Mouse (Mus musculus) myocyte (in vitro differentiated cells): ENCODE results near the gene Nrp2.

Experiments
- E2F4 ChIP-seq: IDR thresholded peaks from one replicate; pipeline ENCODE4 v1.6.1; 2011; ENCODE audit warnings: mild to moderate bottlenecking, control low read depth, moderate library complexity; ENCODE audit not compliant: insufficient read depth
- MAX ChIP-seq: IDR thresholded peaks from one replicate; pipeline ENCODE4 v1.6.1; 2011; ENCODE audit warnings: low read depth, mild to moderate bottlenecking, control low read depth
- MYOD1 ChIP-seq, 3 experiments: IDR thresholded peaks; one replicate each; pipeline ENCODE4 v1.6.1; 2011; ENCODE audit warnings: control low read depth in 2 of 3, low read depth in 2 of 3, mild to moderate bottlenecking in 2 of 3, moderate library complexity in 1 of 3; ENCODE audit not compliant: insufficient read length in 2 of 3, control insufficient read depth in 1 of 3
- MYOG ChIP-seq, 3 experiments: IDR thresholded peaks; one replicate each; pipeline ENCODE4 v1.6.1; 2011; ENCODE audit warnings: control low read depth in 2 of 3, low read depth in 2 of 3, mild to moderate bottlenecking in 2 of 3; ENCODE audit not compliant: insufficient read length in 2 of 3, control insufficient read depth in 1 of 3, insufficient read depth in 1 of 3
- POLR2A ChIP-seq: IDR thresholded peaks from one replicate; pipeline ENCODE4 v1.6.1; 2011; ENCODE audit warnings: low read depth, mild to moderate bottlenecking, control low read depth, moderate library complexity; ENCODE audit not compliant: insufficient read length
- POLR2AphosphoS2 ChIP-seq: IDR thresholded peaks from one replicate; pipeline ENCODE4 v1.6.1; 2011; ENCODE audit warnings: low read depth, control low read depth; ENCODE audit not compliant: insufficient read length
- REST ChIP-seq: IDR thresholded peaks from one replicate; pipeline ENCODE4 v1.6.1; 2011; ENCODE audit warnings: mild to moderate bottlenecking, control low read depth, moderate library complexity; ENCODE audit not compliant: insufficient read depth, insufficient read length
- SRF ChIP-seq: IDR thresholded peaks from one replicate; pipeline ENCODE4 v1.6.1; 2011; ENCODE audit warnings: low read depth; ENCODE audit not compliant: control insufficient read depth, insufficient read length
- TCF12 ChIP-seq: IDR thresholded peaks from one replicate; pipeline ENCODE4 v1.6.1; 2011; ENCODE audit warnings: mild to moderate bottlenecking, control low read depth; ENCODE audit not compliant: poor library complexity, insufficient read depth, severe bottlenecking
- TCF3 ChIP-seq: IDR thresholded peaks from one replicate; pipeline ENCODE4 v1.6.1; 2011; ENCODE audit warnings: low read depth, control low read depth; ENCODE audit not compliant: insufficient read length
- USF1 ChIP-seq: IDR thresholded peaks from one replicate; pipeline ENCODE4 v1.6.1; 2011; ENCODE audit warnings: low read depth, mild to moderate bottlenecking, control low read depth, moderate library complexity

DNA sequence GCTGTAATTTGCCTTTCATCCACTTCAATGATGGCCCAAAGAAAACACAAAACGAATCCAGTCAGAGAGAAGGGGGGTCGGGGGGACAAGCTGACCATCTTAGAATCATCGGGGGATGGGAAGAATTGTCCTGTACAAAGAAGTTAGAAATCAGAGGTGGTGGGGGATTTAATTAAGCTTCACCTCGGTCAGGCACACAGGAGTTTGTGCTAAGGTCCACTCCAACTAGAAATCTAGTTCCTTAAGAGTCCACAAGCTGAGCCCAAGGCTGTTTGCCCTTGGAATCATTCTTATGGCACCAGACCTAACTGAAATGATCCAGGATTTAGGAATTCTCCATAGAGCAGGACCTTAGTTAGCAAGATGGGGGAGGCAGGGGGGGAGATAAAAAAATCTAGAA lies 98.3 kb downstream of the Nrp2 start:
- TF ChIP-seq POLR2A, result no peak
- no peak for TF ChIP-seq MYOG (IDR thresholded peaks at IDR 0.05; ENCODE audit: control insufficient read depth in 1 of 3, insufficient read depth in 1 of 3, insufficient read length in 2 of 3, low read depth in 2 of 3)
- TF ChIP-seq USF1, result no peak
- TF ChIP-seq TCF12, result no peak
- TF ChIP-seq SRF, result no peak
- no peak for TF ChIP-seq E2F4
- TF ChIP-seq TCF3, result no peak
- TF ChIP-seq MYOD1 (IDR thresholded peaks at IDR 0.05; ENCODE audit: control insufficient read depth in 1 of 3, insufficient read length in 2 of 3, low read depth in 2 of 3), result no peak
- no peak for TF ChIP-seq POLR2AphosphoS2
- no peak for TF ChIP-seq MAX
- TF ChIP-seq REST, result no peak
